Mouse (Mus musculus): ENCODE results near the gene Prom1. TPM values are rescaled to one million over a fixed set of nuclear protein-coding genes. Genes with fewer than 3 reads are reported as not detected.

Prom1 gene
- polyA plus RNA-seq, 1 experiment from 2014 or later: 24.5 TPM

- no peak overlapping the region for H3K4me3 ChIP-seq (replicated peaks)
- no peaks in the 10 kb centered on the region for H3K4me1 ChIP-seq
- H3K9me3 ChIP-seq (replicated peaks): no peaks in the 10 kb centered on the region
- H3K36me3 ChIP-seq: no peaks in the 10 kb centered on the region
- ATAC-seq (ENCODE audit: insufficient number of reproducible peaks, low FRiP score, low TSS enrichment, low read depth): no peak
- H3K4me2 ChIP-seq (replicated peaks): no peak overlapping the region
- 65% methylated on average over 6 of the region's 6 CpGs for WGBS
- H3K27me3 ChIP-seq: no peaks in the 10 kb centered on the region
- no peak overlapping the region for H3K9ac ChIP-seq
- H3K27ac ChIP-seq (replicated peaks): 0 out of 2 replicates have a peak overlapping the region, but pooled peaks have one; percentile 56
Measured at GRCm38 (mm10) chr5:43974166-43974565, 127.7 kb downstream of the Prom1 start.

GRCm38 (mm10) chr5:43971156-43971555 lies 130.7 kb downstream of the Prom1 start:
- Histone ChIP-seq H3K4me3 (replicated peaks) (no peak overlapping the region), H3K36me3 (no peaks in the 10 kb centered on the region), H3K27ac (replicated peaks) (no peak overlapping the region), H3K4me1 (no peaks in the 10 kb centered on the region), H3K27me3 (no peaks in the 10 kb centered on the region), H3K9ac (no peak overlapping the region), H3K4me2 (replicated peaks) (no peak overlapping the region), H3K9me3 (replicated peaks) (no peaks in the 10 kb centered on the region)
- no peak for ATAC-seq (ENCODE audit: insufficient number of reproducible peaks, low FRiP score, low TSS enrichment, low read depth)
- WGBS: 65% methylated on average over 2 of the region's 2 CpGs

- 73% methylated on average over 2 of the region's 2 CpGs for WGBS
- no peaks in the 10 kb centered on the region for H3K4me1 ChIP-seq
- H3K9me3 ChIP-seq (replicated peaks): no peaks in the 10 kb centered on the region
- ATAC-seq (ENCODE audit: insufficient number of reproducible peaks, low FRiP score, low TSS enrichment, low read depth): no peak
- H3K36me3 ChIP-seq: no peaks in the 10 kb centered on the region
- H3K27ac ChIP-seq (replicated peaks): no peak overlapping the region
- H3K9ac ChIP-seq: no peak overlapping the region
- H3K27me3 ChIP-seq: no peaks in the 10 kb centered on the region
- H3K4me2 ChIP-seq (replicated peaks): no peak overlapping the region
- H3K4me3 ChIP-seq (replicated peaks): no peak overlapping the region
Measured at GRCm38 (mm10) chr5:43970532-43970931, 131.3 kb downstream of the Prom1 start.

- no peak for ATAC-seq (ENCODE audit: insufficient number of reproducible peaks, low FRiP score, low TSS enrichment, low read depth)
- Histone ChIP-seq H3K27ac (replicated peaks) (no peak overlapping the region), H3K9me3 (replicated peaks) (no peaks in the 10 kb centered on the region), H3K4me1 (no peaks in the 10 kb centered on the region), H3K27me3 (no peaks in the 10 kb centered on the region), H3K4me2 (replicated peaks) (no peak overlapping the region), H3K4me3 (replicated peaks) (no peak overlapping the region), H3K36me3 (no peaks in the 10 kb centered on the region), H3K9ac (no peak overlapping the region)
- WGBS: 61% methylated on average over 2 of the region's 2 CpGs
Measured at GRCm38 (mm10) chr5:43968634-43969033, 133.2 kb downstream of the Prom1 start.

- Histone ChIP-seq H3K9me3 (replicated peaks) (no peaks in the 10 kb centered on the region), H3K4me1 (no peaks in the 10 kb centered on the region), H3K27ac (replicated peaks) (no peak overlapping the region), H3K36me3 (no peaks in the 10 kb centered on the region), H3K27me3 (no peaks in the 10 kb centered on the region), H3K9ac (no peak overlapping the region), H3K4me2 (replicated peaks) (no peak overlapping the region), H3K4me3 (replicated peaks) (no peak overlapping the region)
- no peak for ATAC-seq (ENCODE audit: insufficient number of reproducible peaks, low FRiP score, low TSS enrichment, low read depth)
- WGBS: 90% methylated on average over 3 of the region's 3 CpGs
Measured at GRCm38 (mm10) chr5:43961056-43961455, 140.8 kb downstream of the Prom1 start.

GRCm38 (mm10) chr5:43959884-43960440 lies 141.9 kb downstream of the Prom1 start:
- ATAC-seq (ENCODE audit: insufficient number of reproducible peaks, low FRiP score, low TSS enrichment, low read depth): no peak
- Histone ChIP-seq H3K4me3 (replicated peaks) (no peak overlapping the region), H3K4me1 (no peaks in the 10 kb centered on the region), H3K9ac (no peak overlapping the region), H3K9me3 (replicated peaks) (no peaks in the 10 kb centered on the region), H3K27me3 (no peaks in the 10 kb centered on the region), H3K27ac (replicated peaks) (no peak overlapping the region), H3K36me3 (no peaks in the 10 kb centered on the region), H3K4me2 (replicated peaks) (no peak overlapping the region)
- WGBS: 78% methylated on average over 3 of the region's 3 CpGs

GRCm38 (mm10) chr5:43953241-43953640 lies 148.6 kb downstream of the Prom1 start:
- H3K27ac ChIP-seq (replicated peaks): no peak overlapping the region
- H3K4me2 ChIP-seq (replicated peaks): no peak overlapping the region
- H3K27me3 ChIP-seq: no peaks in the 10 kb centered on the region
- H3K4me3 ChIP-seq (replicated peaks): no peak overlapping the region
- no peak overlapping the region for H3K9ac ChIP-seq
- peaks cover 7% of the 10 kb centered on the region; the same call in 1 of the 2 replicates for H3K4me1 ChIP-seq
- H3K9me3 ChIP-seq (replicated peaks): no peaks in the 10 kb centered on the region
- WGBS: 45% methylated on average over 1 of the region's 1 CpGs
- no peak for ATAC-seq (ENCODE audit: insufficient number of reproducible peaks, low FRiP score, low TSS enrichment, low read depth)
- H3K36me3 ChIP-seq: no peaks in the 10 kb centered on the region

- no peaks in the 10 kb centered on the region for H3K9me3 ChIP-seq (replicated peaks)
- no peaks in the 10 kb centered on the region for H3K27me3 ChIP-seq
- peak; percentile 53; the same call in 1 of the 2 replicates for ATAC-seq (ENCODE audit: insufficient number of reproducible peaks, low FRiP score, low TSS enrichment, low read depth)
- peak overlapping the region; percentile 51 for H3K4me2 ChIP-seq (replicated peaks)
- peak overlapping the region; percentile 24 for H3K4me3 ChIP-seq (replicated peaks)
- H3K36me3 ChIP-seq: no peaks in the 10 kb centered on the region
- H3K9ac ChIP-seq: no peak overlapping the region
- H3K4me1 ChIP-seq: peaks cover 18% of the 10 kb centered on the region; the same call in 1 of the 2 replicates
- H3K27ac ChIP-seq (replicated peaks): peak overlapping the region; percentile 86
- 3% methylated on average over 8 of the region's 8 CpGs for WGBS
Measured at GRCm38 (mm10) chr5:43948748-43949275, 153.0 kb downstream of the Prom1 start.

GRCm38 (mm10) chr5:43948111-43948743 lies 153.6 kb downstream of the Prom1 start:
- Histone ChIP-seq H3K4me1 (peaks cover 18% of the 10 kb centered on the region; the same call in 1 of the 2 replicates), H3K27me3 (no peaks in the 10 kb centered on the region), H3K9me3 (replicated peaks) (no peaks in the 10 kb centered on the region), H3K36me3 (no peaks in the 10 kb centered on the region), H3K27ac (replicated peaks) (peak overlapping the region; percentile 86), H3K4me3 (replicated peaks) (peak overlapping the region; percentile 24), H3K9ac (no peak overlapping the region), H3K4me2 (replicated peaks) (peak overlapping the region; percentile 51)
- under 1% methylated on average over 27 of the region's 27 CpGs for WGBS
- peak; percentile 91 for ATAC-seq (ENCODE audit: insufficient number of reproducible peaks, low FRiP score, low TSS enrichment, low read depth)

GRCm38 (mm10) chr5:43947330-43947977 lies 154.4 kb downstream of the Prom1 start:
- Histone ChIP-seq H3K9me3 (replicated peaks) (no peaks in the 10 kb centered on the region), H3K4me2 (replicated peaks) (peak overlapping the region; percentile 51), H3K9ac (no peak overlapping the region), H3K4me3 (replicated peaks) (no peak overlapping the region), H3K27me3 (no peaks in the 10 kb centered on the region), H3K4me1 (peaks cover 18% of the 10 kb centered on the region; the same call in 1 of the 2 replicates), H3K36me3 (no peaks in the 10 kb centered on the region), H3K27ac (replicated peaks) (peak overlapping the region; percentile 73)
- 23% methylated on average over 9 of the region's 9 CpGs for WGBS
- ATAC-seq (ENCODE audit: insufficient number of reproducible peaks, low FRiP score, low TSS enrichment, low read depth): no peak

All from embryonic facial prominence, embryonic 15.5 days (tissue).